Mouse (Mus musculus) CH12.LX (cell line): ENCODE results near the gene Ube2h. TPM values are rescaled to one million over a fixed set of nuclear protein-coding genes. Genes with fewer than 3 reads are reported as not detected.
A peak's percentile ranks its signal among the peaks of the same experiment; 100 is the strongest.

Experiments
- DNase-seq: peaks from one replicate; pipeline ENCODE4 v3.0.0-alpha.2; 2013; ENCODE audit errors: extremely low read depth
- H3K27ac ChIP-seq: 2 replicates; pipeline ENCODE4 v1.5.1; 2012; ENCODE audit warnings: low read depth, mild to moderate bottlenecking, control low read depth, moderate library complexity; ENCODE audit not compliant: insufficient read depth
- H3K27me3 ChIP-seq: replicated peaks from 2 replicates; pipeline ENCODE3; 2012; ENCODE audit warnings: inconsistent platforms
- H3K36me3 ChIP-seq, 2 experiments: replicated peaks in 1 of 2; 2 replicates each; pipeline versions ENCODE3 to v1.6.1; 2012; ENCODE audit warnings: inconsistent platforms in 1 of 2, low read length in 1 of 2, mild to moderate bottlenecking in 1 of 2, mixed read lengths in 1 of 2, moderate library complexity in 1 of 2; ENCODE audit not compliant: control insufficient read depth in 1 of 2, insufficient read depth in 1 of 2
- H3K4me1 ChIP-seq, 2 experiments: 2 replicates each; pipeline ENCODE4 v1.6.1; 2012; ENCODE audit warnings: inconsistent platforms in 1 of 2, moderate library complexity in 1 of 2; ENCODE audit not compliant: insufficient read depth in 2 of 2, control insufficient read depth in 1 of 2
- H3K4me2 ChIP-seq: 2 replicates; pipeline ENCODE4 v1.6.1; 2012; ENCODE audit warnings: low read depth, mild to moderate bottlenecking, control low read depth; ENCODE audit not compliant: poor library complexity, insufficient read depth, severe bottlenecking
- H3K4me3 ChIP-seq, 3 experiments: fragments of 150-350 bp in 1 of 3; sonication (generic) in 1 of 3; replicated peaks in 1 of 3; 2 replicates each; pipeline versions ENCODE3 to v1.5.1; 2011 to 2012; ENCODE audit warnings: low read depth in 2 of 3, low read length in 2 of 3, mild to moderate bottlenecking in 2 of 3, moderate library complexity in 2 of 3, control low read depth in 1 of 3, improper control_type of control experiment in 1 of 3, inconsistent platforms in 1 of 3, mixed read lengths in 1 of 3; ENCODE audit not compliant: poor library complexity in 1 of 3
- H3K79me2 ChIP-seq: replicated peaks from 2 replicates; pipeline ENCODE4 v1.6.1; 2012; ENCODE audit warnings: mild to moderate bottlenecking, moderate library complexity; ENCODE audit not compliant: control insufficient read depth, poor library complexity, insufficient read depth, severe bottlenecking; ENCODE audit errors: extremely low read depth
- H3K9ac ChIP-seq: 2 replicates; pipeline ENCODE4 v1.6.1; 2012; ENCODE audit warnings: low read depth, mild to moderate bottlenecking, control low read depth, moderate library complexity; ENCODE audit not compliant: insufficient read depth
- H3K9me3 ChIP-seq: replicated peaks from 2 replicates; pipeline ENCODE3; 2012; ENCODE audit warnings: low read length, inconsistent platforms, mixed read lengths
- CHD1 ChIP-seq: IDR thresholded peaks from 2 replicates; pipeline ENCODE4 v1.6.1; 2012; ENCODE audit warnings: low read depth, low read length, improper control_type of control experiment, inconsistent platforms
- CHD2 ChIP-seq: IDR thresholded peaks from 2 replicates; pipeline ENCODE4 v1.6.1; 2011; ENCODE audit warnings: low read length, improper control_type of control experiment
- ELF1 ChIP-seq: IDR thresholded peaks from 2 replicates; pipeline ENCODE4 v1.6.1; 2014; ENCODE audit warnings: low read depth, mild to moderate bottlenecking, inconsistent platforms, low read length, improper control_type of control experiment
- HCFC1 ChIP-seq: IDR thresholded peaks from 2 replicates; pipeline ENCODE4 v1.6.1; 2012; ENCODE audit warnings: low read depth, mild to moderate bottlenecking, inconsistent platforms, low read length, improper control_type of control experiment
- IRF4 ChIP-seq: IDR thresholded peaks from 2 replicates; pipeline ENCODE4 v1.6.1; 2014; ENCODE audit warnings: low read depth, mild to moderate bottlenecking, inconsistent platforms, low read length, improper control_type of control experiment
- KAT2A ChIP-seq: IDR thresholded peaks from 2 replicates; pipeline ENCODE4 v1.6.1; 2012; ENCODE audit warnings: low read length, improper control_type of control experiment, inconsistent platforms; ENCODE audit not compliant: insufficient replicate concordance
- MAFK ChIP-seq: IDR thresholded peaks from 2 replicates; pipeline ENCODE4 v1.6.1; 2011; ENCODE audit warnings: low read length, improper control_type of control experiment; ENCODE audit not compliant: insufficient replicate concordance
- MAZ ChIP-seq: IDR thresholded peaks from 2 replicates; pipeline ENCODE4 v1.6.1; 2012; ENCODE audit warnings: low read depth, mild to moderate bottlenecking, inconsistent platforms, low read length, improper control_type of control experiment, moderate library complexity
- MYC ChIP-seq: IDR thresholded peaks from 2 replicates; pipeline ENCODE4 v1.6.1; 2011; ENCODE audit warnings: low read depth, mild to moderate bottlenecking, improper control_type of control experiment, low read length
- RCOR1 ChIP-seq: conservative IDR thresholded peaks from 2 replicates; pipeline ENCODE4 v1.6.1; 2012; ENCODE audit warnings: low read depth, mild to moderate bottlenecking, inconsistent platforms, low read length, improper control_type of control experiment
- TBP ChIP-seq: conservative IDR thresholded peaks from 2 replicates; pipeline ENCODE4 v1.6.1; 2011; ENCODE audit warnings: low read depth, low read length, improper control_type of control experiment
- ZC3H11A ChIP-seq: IDR thresholded peaks from 2 replicates; pipeline ENCODE4 v1.6.1; 2012; ENCODE audit warnings: low read depth, mild to moderate bottlenecking, inconsistent platforms, low read length, improper control_type of control experiment
- ZKSCAN1 ChIP-seq: IDR thresholded peaks from 2 replicates; pipeline ENCODE4 v1.6.1; 2012; ENCODE audit warnings: low read depth, inconsistent platforms, low read length, improper control_type of control experiment, borderline replicate concordance
- ZMIZ1 ChIP-seq: IDR thresholded peaks from 2 replicates; pipeline ENCODE4 v1.6.1; 2012; ENCODE audit warnings: low read depth, mild to moderate bottlenecking, inconsistent platforms, low read length, improper control_type of control experiment
- ZNF384 ChIP-seq: IDR thresholded peaks from 2 replicates; pipeline ENCODE4 v1.6.1; 2012; ENCODE audit warnings: low read depth, low read length, improper control_type of control experiment, inconsistent platforms
- dilution Hi-C: fragments of 300-500 bp; cut with MboI; formaldehyde crosslinking; loops from 2 replicates; pipeline ENCODE4 v1.14.3; 2020; ENCODE audit warnings: low sequenced_read_pairs; ENCODE audit not compliant: extremely low pct_unique_long_range_greater_than_20kb, extremely low pct_ligation_motif_present
- in situ Hi-C: fragments of 300-500 bp; cut with MboI; formaldehyde crosslinking; loops from 3 replicates; pipeline ENCODE4 v1.14.3; 2019; ENCODE audit warnings: low sequenced_read_pairs, low pct_ligation_motif_present, low pct_unique_long_range_greater_than_20kb, mixed read lengths
- polyA plus RNA-seq: library from polyadenylated mRNA; unstranded; fragments of >175 nt; gene quantifications from 2 replicates; pipeline ENCODE4 v1.2.1, GENCODE M21; 2012; ENCODE audit warnings: low read depth; ENCODE audit not compliant: insufficient read length
- total RNA-seq, 2 experiments: library from RNA; depleted of rRNA; stranded (reverse); fragments of 300-350 nt in 1 of 2; fragments of >200 nt in 1 of 2; gene quantifications; 2 replicates each; pipeline ENCODE4 v1.2.3; 2012 to 2014

Ube2h gene
- total and polyA plus RNA-seq, 3 experiments = 6.1 to 13.4 (median 13.4) TPM

- Histone ChIP-seq H3K4me1 (peaks cover 2 to 20% of the 10 kb centered on the region in 2 experiments), H3K79me2 (no peaks in the 10 kb centered on the region), H3K9ac (no peak overlapping the region), H3K9me3 (no peaks in the 10 kb centered on the region), H3K27ac (no peak overlapping the region), H3K27me3 (no peaks in the 10 kb centered on the region), H3K36me3 (peaks cover 11 to 60% of the 10 kb centered on the region in 2 experiments), H3K4me3 (no peak overlapping the region), H3K4me2 (no peak overlapping the region)
- DNase-seq = no peak
- TF ChIP-seq ZC3H11A (no peak), ZKSCAN1 (peak; percentile 75)
- dilution Hi-C loops (no loop called here), in situ Hi-C loops (no loop called here)
These were observed 60.9 kb downstream of the Ube2h start for GRCm38 (mm10) chr6:30243347-30244007.

GRCm38 (mm10) chr6:30242928-30243327 is 61.4 kb downstream of the Ube2h start:
- TF ChIP-seq IRF4 = no peak
- TF ChIP-seq ELF1 = no peak
- TF ChIP-seq ZMIZ1 = no peak
- TF ChIP-seq HCFC1 = no peak
- no peak for TF ChIP-seq MAFK
- no peak for TF ChIP-seq TBP
- TF ChIP-seq KAT2A = no peak
- no peak for TF ChIP-seq MAZ
- no peak for TF ChIP-seq ZNF384
- TF ChIP-seq MYC = no peak
- TF ChIP-seq CHD2 = no peak
- TF ChIP-seq CHD1 = no peak
- TF ChIP-seq RCOR1 = no peak
- H3K4me2 ChIP-seq = no peak overlapping the region
- H3K36me3 ChIP-seq = peaks cover 10 to 58% of the 10 kb centered on the region in 2 experiments
- H3K79me2 ChIP-seq = no peaks in the 10 kb centered on the region
- H3K9me3 ChIP-seq = no peaks in the 10 kb centered on the region
- no peak for DNase-seq
- dilution Hi-C loops (no loop called here), in situ Hi-C loops (no loop called here)
- no peak overlapping the region for H3K4me3 ChIP-seq
- H3K27ac ChIP-seq = no peak overlapping the region
- no peaks in the 10 kb centered on the region for H3K27me3 ChIP-seq
- no peak overlapping the region for H3K9ac ChIP-seq
- H3K4me1 ChIP-seq = peaks cover 2 to 20% of the 10 kb centered on the region in 2 experiments
